Mouse (Mus musculus): ENCODE measurements at regions not wholly inside any gene's neighbourhood (a gene's known extent, or its start where the extent isn't known, plus 50 kb on each side); places are given as distances from the start of the nearest gene placed in this dataset.
"Not testable (repeated sequence)": the region's sequence is repeated elsewhere in the genome, so short reads cannot be mapped to it uniquely, and the experiment has no call there.

GRCm38 (mm10) chr15:91916946-91917345 lies 78.9 kb downstream of the Smgc start:
- Histone ChIP-seq H3K9me3 (no peaks in the 10 kb centered on the region), H3K27ac (replicated peaks) (no peak overlapping the region), H3K4me3 (no peak overlapping the region), H3K36me3 (no peaks in the 10 kb centered on the region), H3K4me1 (0 out of 2 replicates have a peak, but pooled peaks cover 3% of the 10 kb centered on the region), H3K27me3 (no peaks in the 10 kb centered on the region), H3K4me2 (replicated peaks) (no peak overlapping the region), H3K9ac (replicated peaks) (no peak overlapping the region)
- no peak for ATAC-seq (replicated peaks)
- WGBS = 69% methylated on average over 3 of the region's 3 CpGs

- Histone ChIP-seq H3K27ac (replicated peaks) (no peak overlapping the region), H3K4me1 (0 out of 2 replicates have a peak, but pooled peaks cover 3% of the 10 kb centered on the region), H3K9me3 (no peaks in the 10 kb centered on the region), H3K9ac (replicated peaks) (no peak overlapping the region), H3K4me3 (no peak overlapping the region), H3K4me2 (replicated peaks) (no peak overlapping the region), H3K27me3 (no peaks in the 10 kb centered on the region), H3K36me3 (no peaks in the 10 kb centered on the region)
- no peak for ATAC-seq (replicated peaks)
- 44% methylated on average over 4 of the region's 4 CpGs for WGBS
Measured at GRCm38 (mm10) chr15:91917877-91918276, 79.8 kb downstream of the Smgc start.

GRCm38 (mm10) chr15:91924542-91924941 lies 86.5 kb downstream of the Smgc start:
- 81% methylated on average over 4 of the region's 4 CpGs for WGBS
- no peaks in the 10 kb centered on the region for H3K9me3 ChIP-seq
- H3K4me3 ChIP-seq = no peak overlapping the region
- no peak overlapping the region for H3K27ac ChIP-seq (replicated peaks)
- no peaks in the 10 kb centered on the region for H3K27me3 ChIP-seq
- H3K4me1 ChIP-seq = peaks cover 3% of the 10 kb centered on the region; the same call in 1 of the 2 replicates
- H3K9ac ChIP-seq (replicated peaks) = no peak overlapping the region
- no peak for ATAC-seq (replicated peaks)
- H3K36me3 ChIP-seq = no peaks in the 10 kb centered on the region
- no peak overlapping the region for H3K4me2 ChIP-seq (replicated peaks)

- H3K4me2 ChIP-seq (replicated peaks) = no peak overlapping the region
- ATAC-seq (replicated peaks) = no peak
- H3K4me3 ChIP-seq = no peak overlapping the region
- H3K27me3 ChIP-seq = no peaks in the 10 kb centered on the region
- H3K27ac ChIP-seq (replicated peaks) = no peak overlapping the region
- peaks cover 3% of the 10 kb centered on the region; the same call in 1 of the 2 replicates for H3K4me1 ChIP-seq
- 13% methylated on average over 3 of the region's 3 CpGs for WGBS
- H3K36me3 ChIP-seq = no peaks in the 10 kb centered on the region
- no peaks in the 10 kb centered on the region for H3K9me3 ChIP-seq
- H3K9ac ChIP-seq (replicated peaks) = no peak overlapping the region
Measured at GRCm38 (mm10) chr15:91927492-91927891, 89.4 kb downstream of the Smgc start.

GRCm38 (mm10) chr15:91928511-91928910 lies 90.4 kb downstream of the Smgc start:
- Histone ChIP-seq H3K27ac (replicated peaks) (no peak overlapping the region), H3K9ac (replicated peaks) (no peak overlapping the region), H3K4me2 (replicated peaks) (no peak overlapping the region), H3K27me3 (no peaks in the 10 kb centered on the region), H3K36me3 (no peaks in the 10 kb centered on the region), H3K4me3 (no peak overlapping the region), H3K4me1 (peaks cover 3% of the 10 kb centered on the region; the same call in 1 of the 2 replicates), H3K9me3 (no peaks in the 10 kb centered on the region)
- no peak for ATAC-seq (replicated peaks)
- 44% methylated on average over 7 of the region's 7 CpGs for WGBS

- Histone ChIP-seq H3K27ac (replicated peaks) (no peak overlapping the region), H3K9ac (replicated peaks) (no peak overlapping the region), H3K4me2 (replicated peaks) (no peak overlapping the region), H3K36me3 (no peaks in the 10 kb centered on the region), H3K27me3 (no peaks in the 10 kb centered on the region), H3K9me3 (no peaks in the 10 kb centered on the region), H3K4me1 (no peaks in the 10 kb centered on the region), H3K4me3 (no peak overlapping the region)
- ATAC-seq (replicated peaks) = no peak
- WGBS = 75% methylated on average over 2 of the region's 2 CpGs
Measured at GRCm38 (mm10) chr15:91957273-91957672, 93.7 kb upstream of the Cntn1 start.

- no peaks in the 10 kb centered on the region for H3K27me3 ChIP-seq
Measured at GRCm38 (mm10) chr15:91965172-91965571, 85.8 kb upstream of the Cntn1 start.

GRCm38 (mm10) chr15:91969378-91969777 lies 81.6 kb upstream of the Cntn1 start:
- H3K4me3 ChIP-seq = no peak overlapping the region
- WGBS = 24% methylated on average over 10 of the region's 10 CpGs
- no peaks in the 10 kb centered on the region for H3K9me3 ChIP-seq
- H3K27me3 ChIP-seq = no peaks in the 10 kb centered on the region
- H3K27ac ChIP-seq (replicated peaks) = no peak overlapping the region
- no peak overlapping the region for H3K4me2 ChIP-seq (replicated peaks)
- ATAC-seq (replicated peaks) = 0 out of 2 replicates have a peak, but pooled peaks have one; percentile 57
- H3K9ac ChIP-seq (replicated peaks) = no peak overlapping the region
- no peaks in the 10 kb centered on the region for H3K36me3 ChIP-seq
- H3K4me1 ChIP-seq = no peaks in the 10 kb centered on the region

More at GRCm38 (mm10) chr15:91965172-91965571, 85.8 kb upstream of the Cntn1 start:
- Histone ChIP-seq H3K9me3 (no peaks in the 10 kb centered on the region), H3K36me3 (no peaks in the 10 kb centered on the region), H3K4me3 (no peak overlapping the region), H3K4me1 (no peaks in the 10 kb centered on the region), H3K9ac (replicated peaks) (no peak overlapping the region), H3K27ac (replicated peaks) (no peak overlapping the region), H3K4me2 (replicated peaks) (no peak overlapping the region)
- ATAC-seq (replicated peaks) = no peak
- WGBS = 80% methylated on average over 10 of the region's 10 CpGs

GRCm38 (mm10) chr15:91971411-91971810 lies 79.6 kb upstream of the Cntn1 start:
- ATAC-seq (replicated peaks) = no peak
- Histone ChIP-seq H3K27me3 (no peaks in the 10 kb centered on the region), H3K9ac (replicated peaks) (no peak overlapping the region), H3K27ac (replicated peaks) (no peak overlapping the region), H3K4me1 (no peaks in the 10 kb centered on the region), H3K36me3 (no peaks in the 10 kb centered on the region), H3K4me2 (replicated peaks) (no peak overlapping the region), H3K9me3 (no peaks in the 10 kb centered on the region), H3K4me3 (no peak overlapping the region)
- 30% methylated on average over 3 of the region's 3 CpGs for WGBS

- 15% methylated on average over 5 of the region's 5 CpGs for WGBS
- no peak overlapping the region for H3K4me2 ChIP-seq (replicated peaks)
- no peaks in the 10 kb centered on the region for H3K4me1 ChIP-seq
- no peaks in the 10 kb centered on the region for H3K36me3 ChIP-seq
- H3K4me3 ChIP-seq = no peak overlapping the region
- no peaks in the 10 kb centered on the region for H3K27me3 ChIP-seq
- H3K27ac ChIP-seq (replicated peaks) = no peak overlapping the region
- no peak for ATAC-seq (replicated peaks)
- H3K9ac ChIP-seq (replicated peaks) = no peak overlapping the region
- no peaks in the 10 kb centered on the region for H3K9me3 ChIP-seq
Measured at GRCm38 (mm10) chr15:91971846-91972245, 79.1 kb upstream of the Cntn1 start.

- no peak overlapping the region for H3K4me3 ChIP-seq
- H3K4me2 ChIP-seq (replicated peaks) = no peak overlapping the region
- no peak overlapping the region for H3K9ac ChIP-seq (replicated peaks)
- H3K27me3 ChIP-seq = no peaks in the 10 kb centered on the region
- WGBS = 74% methylated on average over 2 of the region's 2 CpGs
- no peak overlapping the region for H3K27ac ChIP-seq (replicated peaks)
- H3K9me3 ChIP-seq = no peaks in the 10 kb centered on the region
- no peak for ATAC-seq (replicated peaks)
- H3K4me1 ChIP-seq = no peaks in the 10 kb centered on the region
- no peaks in the 10 kb centered on the region for H3K36me3 ChIP-seq
Measured at GRCm38 (mm10) chr15:91975606-91976005, 75.4 kb upstream of the Cntn1 start.

- WGBS = 99% methylated on average over 15 of the region's 15 CpGs
- H3K27ac ChIP-seq (replicated peaks); H3K27me3 ChIP-seq; H3K9ac ChIP-seq (replicated peaks); H3K4me1 ChIP-seq; ATAC-seq (replicated peaks); H3K4me3 ChIP-seq; H3K36me3 ChIP-seq; H3K4me2 ChIP-seq (replicated peaks): not testable (repeated sequence)
- peaks cover 16% of the 10 kb centered on the region for H3K9me3 ChIP-seq
Measured at GRCm38 (mm10) chr15:91983186-91983585, 67.8 kb upstream of the Cntn1 start.

- WGBS = 76% methylated on average over 6 of the region's 6 CpGs
Measured at GRCm38 (mm10) chr15:92000086-92000485, 50.9 kb upstream of the Cntn1 start.

More at GRCm38 (mm10) chr15:92000086-92000485, 50.9 kb upstream of the Cntn1 start:
- ATAC-seq (replicated peaks) = no peak
- Histone ChIP-seq H3K9me3 (no peaks in the 10 kb centered on the region), H3K4me1 (no peaks in the 10 kb centered on the region), H3K9ac (replicated peaks) (no peak overlapping the region), H3K27ac (replicated peaks) (no peak overlapping the region), H3K27me3 (no peaks in the 10 kb centered on the region), H3K36me3 (no peaks in the 10 kb centered on the region), H3K4me2 (replicated peaks) (no peak overlapping the region), H3K4me3 (no peak overlapping the region)

All from forebrain, embryonic 15.5 days (tissue).